ENCODE assay signal across 9 mouse cellular contexts in the genomic region with DNA sequence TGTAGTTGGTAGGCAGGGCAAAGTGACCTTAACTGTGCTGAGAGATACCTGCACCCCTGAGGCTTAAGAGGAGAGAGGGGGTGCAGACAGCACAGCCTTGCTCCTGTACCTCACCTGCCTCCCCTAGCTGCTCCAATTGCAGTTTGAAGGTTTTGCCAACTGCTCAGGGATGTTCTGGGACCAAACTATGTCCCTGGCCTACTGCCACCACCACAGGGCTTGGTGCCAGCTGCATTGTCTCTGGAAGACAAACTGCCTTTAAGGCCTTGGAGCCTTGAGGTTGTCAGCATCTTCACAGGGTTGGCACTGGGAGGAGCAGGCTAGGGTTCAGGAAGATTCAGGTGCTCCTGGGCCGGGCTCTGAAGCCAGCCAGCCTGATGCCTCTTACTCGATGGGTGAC.
DNase-seq lines count a peak whose midpoint lies in the region; TF ChIP-seq lines count a peak whose summit lies in the region.
"Had no signal": no experiment of that assay in that cellular context is flagged by ENCODE, and none has a peak within 500 bp of the region (broad histone marks: within the 10 kb centered on the region; RNA-seq: fewer than 3 reads in every experiment).

No protein-coding gene starts in this region.

- no peak for TF ChIP-seq CTCF in lung, adult 2 months (IDR thresholded peaks at IDR 0.05; ENCODE audit: insufficient read depth, low read length)

- WGBS in lung, adult 2 months: 56% methylated on average over 2 of the region's 2 CpGs

- TF ChIP-seq POLR2A in lung, adult 2 months (IDR thresholded peaks at IDR 0.05; ENCODE audit: borderline replicate concordance, extremely low read depth, low read depth, low read length): no peak

- H3K4me1 ChIP-seq in lung, adult 2 months (ENCODE audit: control insufficient read depth, insufficient read depth, low read length): no peaks in the 10 kb centered on the region
- H3K4me1 ChIP-seq: midbrain, embryonic 12.5 days had no signal

- no peak overlapping the region for H3K4me3 ChIP-seq in lung, adult 2 months (replicated peaks; ENCODE audit: extremely low read depth, low read depth, low read length)
- H3K4me3 ChIP-seq: midbrain, embryonic 12.5 days had no signal

- peak; percentile 18 for DNase-seq in gastrocnemius, postnatal 10 days
- no peak for DNase-seq in gastrocnemius, adult 18-20 months (ENCODE audit: low spot score)
- DNase-seq in lung, postnatal 10 days: peak; percentile 29
- no peak for DNase-seq in lung, adult 2 months
- peak; percentile 84 for DNase-seq in adrenal gland, adult 2 months
- peak; percentile 76 for DNase-seq in cerebellum, postnatal 10 days
- no peak for DNase-seq in urinary bladder, postnatal 10 days (ENCODE audit: low spot score)
- no peak for DNase-seq in T-cell, adult 2 months (ENCODE audit: low spot score)

Comparison
In these comparisons a context has a peak if more than half of its experiments do, and no peak if none do; other contexts are left out.
1. DNase-seq: peak in gastrocnemius, postnatal 10 days (single experiment), lung, postnatal 10 days (single experiment), adrenal gland, adult 2 months (single experiment) and cerebellum, postnatal 10 days (2 of 2); none in gastrocnemius, adult 18-20 months (single experiment), lung, adult 2 months (single experiment), urinary bladder, postnatal 10 days (single experiment) and T-cell, adult 2 months (single experiment).